Mouse (Mus musculus) spleen, postnatal 4 days (tissue): ENCODE results near the gene Gm11985.

Source experiments
- DNase-seq, 2 experiments: peaks; one replicate each; pipeline ENCODE4 v3.0.0; 2022; ENCODE audit warnings: low spot score in 2 of 2

The Gm11985 gene

DNA sequence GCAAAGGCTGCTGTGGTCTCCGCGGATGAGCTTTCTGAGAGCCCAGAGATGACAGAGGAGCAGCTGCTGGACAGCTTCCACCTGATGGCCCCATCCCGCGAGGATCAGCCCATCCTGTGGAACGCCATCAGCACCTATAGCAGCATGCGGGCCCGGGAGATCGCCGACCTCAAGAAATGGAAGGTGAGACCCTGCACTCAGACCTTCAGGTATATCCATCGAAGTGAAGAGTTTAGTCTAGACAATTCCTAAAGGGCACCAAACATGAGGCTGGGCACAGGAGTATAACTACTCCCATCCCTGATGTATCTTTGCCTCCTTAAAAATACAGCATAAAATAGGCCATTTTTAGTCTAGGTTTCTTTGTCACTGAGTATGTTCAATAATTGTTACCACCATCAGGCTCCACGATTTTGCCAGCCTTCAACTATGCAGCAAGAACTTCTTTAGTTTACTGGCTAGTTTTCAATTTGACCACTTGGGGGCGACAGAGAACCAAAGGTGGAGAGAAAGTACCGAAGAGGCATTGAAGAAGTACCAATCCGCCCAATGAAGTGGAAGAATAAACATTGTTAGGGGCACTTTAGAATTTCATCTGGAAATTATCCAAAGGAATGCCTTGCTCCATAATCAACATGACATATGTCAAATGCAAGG, 11.5 kb upstream of the Gm11985 start:
- DNase-seq = no peak

DNA sequence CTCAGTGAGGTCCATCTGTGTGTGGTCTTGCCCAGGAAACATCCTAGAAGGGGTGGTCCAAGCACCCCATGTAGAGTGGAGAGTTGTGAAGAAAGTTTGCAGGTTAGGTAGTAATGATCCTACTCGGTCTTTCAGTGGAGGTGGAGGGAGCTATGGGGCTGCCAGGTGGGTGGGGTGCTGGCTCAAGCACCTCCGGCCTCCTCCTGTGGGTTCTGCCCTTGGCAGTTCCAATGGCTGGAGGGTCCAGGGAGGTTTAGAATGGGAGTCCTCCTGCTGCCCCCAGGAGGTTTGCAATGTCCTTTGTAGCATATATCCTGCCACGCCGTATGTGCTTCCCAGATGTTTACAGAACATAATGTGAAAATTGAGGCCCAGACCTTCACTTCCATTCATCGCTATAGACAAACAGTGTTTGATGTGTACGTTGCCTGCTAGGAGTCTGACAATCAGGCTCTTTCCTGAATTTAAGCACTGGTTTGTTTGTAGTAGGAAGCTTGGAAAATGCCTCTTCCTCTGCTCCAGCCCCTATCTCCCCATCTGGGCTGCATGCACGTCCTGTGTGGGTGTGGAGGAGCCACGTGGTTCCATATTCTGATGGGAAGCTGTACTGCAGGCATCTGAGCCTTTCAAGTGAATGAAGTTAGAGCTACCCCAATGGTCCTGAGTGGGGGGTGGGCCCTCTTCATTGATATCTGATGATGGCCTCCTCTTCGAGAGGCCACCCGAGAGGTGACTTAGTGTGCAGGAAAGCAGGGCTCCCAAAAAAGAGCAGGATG, 10.3 kb upstream of the Gm11985 start:
- DNase-seq = no peak

DNA sequence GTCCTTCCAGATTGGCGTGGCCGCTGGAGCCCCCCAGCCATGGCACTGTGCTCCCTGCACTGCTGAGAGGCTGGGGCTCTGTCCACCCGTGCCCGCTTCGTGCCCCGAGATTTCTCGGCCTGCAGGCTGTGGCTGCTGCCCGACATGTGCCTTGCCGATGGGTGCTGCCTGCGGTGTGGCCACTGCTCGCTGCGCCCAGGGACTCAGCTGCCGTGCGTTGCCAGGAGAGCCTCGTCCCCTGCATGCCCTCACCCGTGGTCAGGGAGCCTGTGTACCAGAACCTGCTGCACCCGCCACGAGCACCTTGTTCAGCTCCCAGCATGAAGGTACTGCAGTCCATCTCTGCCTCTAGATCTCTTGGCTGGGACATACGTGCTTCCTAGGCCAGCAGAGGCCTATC, 9.6 kb upstream of the Gm11985 start:
- no peak for DNase-seq

DNA sequence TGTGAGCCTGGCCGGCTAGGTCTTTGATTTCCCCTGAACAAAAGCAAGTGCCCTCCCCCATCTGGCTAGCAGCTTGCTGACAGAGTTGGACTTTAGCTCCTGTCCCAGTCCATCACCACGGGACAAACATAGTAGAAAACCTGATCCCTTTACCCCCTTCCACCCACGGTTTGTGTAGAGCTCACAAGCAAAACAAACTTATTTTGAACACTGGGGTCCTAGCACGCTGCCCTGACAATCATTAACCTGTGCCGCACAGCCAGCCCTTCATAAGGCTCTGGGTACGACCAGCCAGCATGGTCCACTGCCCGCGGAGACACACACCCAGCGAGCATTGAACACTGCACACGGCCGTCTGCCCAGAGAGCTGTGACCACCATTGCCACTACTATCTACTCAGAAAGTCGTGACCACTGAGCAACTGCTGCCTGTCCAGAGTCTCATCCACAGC, 9.1 kb upstream of the Gm11985 start, which contains the start of gene Igfbp1:
Igfbp1 (plus strand) TSS at position 292 of the 451 bp plus-strand sequence.
- no peak for DNase-seq

- no peak for DNase-seq
Observed at GRCm38 (mm10) chr11:7195312-7195685, 6.9 kb upstream of the Gm11985 start.

- DNase-seq = no peak
Observed at GRCm38 (mm10) chr11:7194432-7195311, 6.3 kb upstream of the Gm11985 start.

GRCm38 (mm10) chr11:7193134-7193533, 4.8 kb upstream of the Gm11985 start:
- DNase-seq = no peak

GRCm38 (mm10) chr11:7192710-7193109, 4.3 kb upstream of the Gm11985 start:
- no peak for DNase-seq

- no peak for DNase-seq
Observed at GRCm38 (mm10) chr11:7187472-7187871, 897 bp downstream of the Gm11985 start.

DNA sequence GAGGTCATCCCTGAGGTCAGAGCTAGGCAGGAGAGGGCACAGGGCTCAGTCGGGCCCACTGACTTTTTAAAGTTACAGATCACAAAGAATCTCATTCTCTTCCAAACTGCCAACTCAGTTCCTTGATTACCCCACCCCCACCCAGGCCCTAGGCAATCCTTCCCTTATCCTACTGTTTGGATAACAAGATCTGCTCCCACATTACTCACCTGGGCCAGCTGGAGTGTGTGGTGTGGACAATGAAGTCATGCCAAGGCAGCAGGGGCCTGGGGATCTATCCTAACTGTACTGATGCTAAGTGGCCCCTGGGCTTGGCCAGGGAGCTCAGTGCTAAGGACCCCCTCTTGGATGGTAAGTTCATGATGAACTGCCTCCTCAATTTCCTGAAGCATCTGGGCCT, 3.9 kb downstream of the Gm11985 start:
- DNase-seq = no peak

DNA sequence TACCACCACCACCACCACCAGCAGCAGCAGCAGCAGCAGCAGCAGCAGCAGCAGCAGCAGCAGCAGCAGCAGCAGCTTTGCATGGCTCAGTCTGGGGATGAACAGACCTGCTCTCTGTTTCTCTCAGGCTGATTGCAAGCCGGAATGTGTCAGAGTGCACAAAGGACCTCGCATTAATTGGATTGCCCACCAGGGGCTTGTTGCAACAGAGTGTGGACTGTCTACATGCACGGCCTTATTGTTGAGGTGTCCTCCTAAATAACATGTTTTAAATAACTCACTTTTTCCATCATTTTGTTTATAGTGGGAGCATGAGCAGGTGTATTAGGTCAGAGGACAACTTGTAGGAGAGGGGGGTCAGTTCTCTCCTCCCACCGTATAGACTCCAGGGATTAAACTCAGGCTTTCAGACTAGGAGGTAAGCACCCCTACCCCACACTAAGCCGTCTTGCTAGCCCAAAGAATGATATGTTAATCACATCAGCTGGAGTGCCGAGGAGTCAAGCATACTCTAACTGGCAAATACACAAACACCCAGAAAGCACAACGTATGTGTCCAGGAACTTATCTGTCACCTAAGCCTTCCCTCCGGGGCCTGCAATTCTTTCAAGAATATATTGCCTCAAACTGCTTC, 5.8 kb downstream of the Gm11985 start:
- no peak for DNase-seq

- DNase-seq = no peak
Observed at GRCm38 (mm10) chr11:7179276-7179675, 9.1 kb downstream of the Gm11985 start.

- no peak for DNase-seq
Observed at GRCm38 (mm10) chr11:7178724-7179123, 9.6 kb downstream of the Gm11985 start.

DNA sequence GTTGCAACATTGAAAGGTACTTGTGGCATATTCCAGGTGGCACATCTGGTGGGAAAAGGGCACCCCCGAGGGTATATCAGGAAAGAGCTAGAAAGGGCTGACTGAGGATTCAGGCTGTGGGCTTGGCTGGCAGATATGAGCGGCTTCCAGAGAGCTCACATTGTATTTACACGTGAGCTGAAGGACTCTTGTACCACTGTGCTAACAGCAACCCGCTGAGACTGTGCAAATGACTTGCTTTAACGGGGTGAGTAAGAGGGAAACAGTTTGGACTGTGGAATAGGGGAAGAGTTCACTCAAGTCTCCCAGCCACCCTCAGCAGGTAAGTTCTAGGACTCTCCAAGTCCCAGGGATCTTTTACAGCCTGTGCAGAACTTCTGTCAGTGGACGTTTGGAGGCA, 14.7 kb downstream of the Gm11985 start:
- DNase-seq = no peak

- no peak for DNase-seq
Observed at GRCm38 (mm10) chr11:7169645-7170044, 18.7 kb downstream of the Gm11985 start.

DNA sequence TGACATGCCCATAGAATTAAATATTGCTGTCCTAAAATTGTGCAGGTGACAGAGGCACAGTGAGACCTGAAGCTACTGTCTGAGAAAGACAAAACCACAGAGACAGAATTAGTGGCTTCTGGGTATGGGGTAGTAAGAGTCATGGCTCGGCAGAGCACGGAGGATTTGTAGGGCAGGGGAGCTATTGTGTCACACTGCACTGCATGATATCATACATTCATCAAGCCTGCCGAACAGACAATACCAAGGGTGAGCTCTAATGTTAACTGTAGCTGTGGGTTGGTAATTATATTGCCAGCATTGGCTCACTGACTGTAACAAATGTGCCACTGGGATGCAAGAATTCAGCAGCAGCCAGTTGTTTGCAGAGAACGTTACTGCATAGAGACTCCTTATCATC, 24.0 kb downstream of the Gm11985 start:
- no peak for DNase-seq

DNA sequence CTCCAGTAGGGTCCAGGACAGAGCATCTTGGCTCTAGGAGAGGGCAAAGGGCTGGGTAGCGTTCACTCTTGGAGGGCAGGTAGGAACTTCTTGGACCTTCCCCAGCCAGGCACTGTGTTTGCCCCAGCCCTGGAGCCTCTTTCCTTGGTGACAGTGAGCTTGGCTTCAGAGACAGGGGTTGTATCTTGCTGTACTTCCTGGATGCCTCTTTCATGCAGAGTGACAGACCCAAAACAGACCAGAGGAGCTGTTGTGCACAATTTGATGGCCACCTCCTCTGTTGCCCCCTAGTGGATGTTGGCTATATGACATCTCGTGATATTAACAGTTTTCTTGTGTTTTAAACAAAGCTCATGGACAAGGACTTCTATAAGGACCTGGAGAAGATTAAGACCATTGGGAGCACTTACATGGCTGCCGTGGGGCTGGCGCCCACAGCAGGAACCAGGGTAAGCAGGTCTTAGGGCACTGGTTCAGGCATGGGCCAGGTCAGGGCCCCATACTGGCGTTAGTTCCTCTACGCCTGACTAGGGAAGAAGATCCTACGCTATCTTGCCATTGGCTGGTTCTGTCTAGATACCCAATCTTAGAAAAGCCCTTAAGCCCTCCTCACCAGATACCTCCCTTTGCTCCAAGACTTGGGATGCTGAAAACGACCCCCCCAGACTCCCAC, 26.7 kb downstream of the Gm11985 start:
- DNase-seq = no peak

GRCm38 (mm10) chr11:7160637-7161101, 27.7 kb downstream of the Gm11985 start:
- no peak for DNase-seq

DNA sequence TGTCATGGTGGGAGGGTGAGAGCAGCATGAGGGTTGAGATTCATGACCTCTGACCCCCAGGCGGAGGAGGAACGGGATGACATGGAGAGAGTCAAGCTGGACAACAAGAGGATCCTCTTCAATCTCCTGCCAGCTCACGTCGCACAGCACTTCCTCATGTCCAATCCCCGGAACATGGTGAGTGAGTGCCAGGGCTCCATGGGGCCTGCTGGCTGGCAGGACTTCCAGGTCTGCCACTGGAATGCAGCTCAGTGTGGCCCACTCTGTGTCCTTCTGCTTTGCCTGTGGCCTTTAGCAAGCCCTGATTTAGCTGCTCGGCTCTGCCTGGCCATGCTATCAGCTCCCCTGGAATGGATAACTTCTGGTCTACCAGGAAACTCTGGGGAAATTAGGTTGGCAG, 28.2 kb downstream of the Gm11985 start:
- no peak for DNase-seq

DNA sequence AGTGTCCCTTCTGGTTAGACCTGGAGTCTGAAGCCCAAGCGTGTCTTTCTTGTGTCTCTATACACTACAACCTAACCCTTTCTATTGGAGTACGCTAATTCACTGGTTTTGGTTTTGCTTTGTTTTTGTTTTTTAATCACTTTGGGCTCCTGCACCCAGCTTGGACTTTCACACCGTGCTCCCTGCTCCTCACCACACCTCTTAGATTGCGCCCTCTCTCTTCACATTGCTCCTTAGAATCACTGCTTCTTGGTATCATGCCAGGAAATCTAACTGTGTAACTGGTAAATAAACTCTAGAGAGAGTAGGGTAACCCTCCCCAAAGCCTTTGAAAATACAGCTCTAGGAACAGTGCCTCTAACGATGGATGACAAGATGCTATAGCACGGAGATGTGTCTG, 30.2 kb downstream of the Gm11985 start:
- DNase-seq = no peak

DNA sequence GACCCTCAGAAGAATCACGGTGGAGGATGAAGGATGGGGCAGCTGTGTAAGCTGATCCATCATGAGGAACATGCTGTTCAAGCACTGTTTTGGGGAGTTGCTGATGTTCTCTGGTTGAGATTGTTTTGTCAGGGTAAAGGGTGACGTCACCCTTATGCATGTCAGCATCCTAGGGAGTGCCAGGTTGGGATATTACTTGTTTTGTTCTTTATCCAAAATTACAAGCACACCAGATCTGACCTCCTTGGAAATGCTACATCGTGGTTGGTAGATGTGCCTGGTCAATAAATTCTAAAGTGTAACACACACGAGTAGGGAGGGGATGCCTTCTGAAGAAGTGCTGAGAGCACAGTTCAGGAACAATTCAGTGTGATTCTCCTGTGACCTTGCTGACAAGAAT, 31.9 kb downstream of the Gm11985 start:
- no peak for DNase-seq
